Mouse (Mus musculus) liver, embryonic 14.5 days (tissue): ENCODE results near the gene Gcgr. TPM values are rescaled to one million over a fixed set of nuclear protein-coding genes. Genes with fewer than 3 reads are reported as not detected.
"Not testable (repeated sequence)": the region's sequence is repeated elsewhere in the genome, so short reads cannot be mapped to it uniquely, and the experiment has no call there.

Experiments
- ATAC-seq: fragments of 200-750 bp; cut with Nextera tagmentation; 2 replicates; pipeline ENCODE4 v1.8.0; 2017; ENCODE audit warnings: moderate number of reproducible peaks, mild to moderate bottlenecking, moderate library complexity; ENCODE audit not compliant: insufficient read depth
- DNase-seq, 3 experiments: peaks; one replicate each; pipeline ENCODE4 v3.0.0-alpha.2; 2012 to 2013; ENCODE audit warnings: low read depth in 3 of 3, low spot score in 3 of 3
- H3K27ac ChIP-seq: fragments of 300-500 bp; sonication (generic); 2 replicates; pipeline ENCODE4 v1.5.1; 2014; ENCODE audit warnings: moderate library complexity, mild to moderate bottlenecking, control low read depth, inconsistent platforms
- H3K27me3 ChIP-seq: fragments of 300-500 bp; sonication (generic); 2 replicates; pipeline ENCODE4 v1.6.1; 2014; ENCODE audit warnings: mild to moderate bottlenecking, low read length, moderate library complexity; ENCODE audit not compliant: control insufficient read depth, insufficient read depth
- H3K36me3 ChIP-seq: fragments of 300-500 bp; sonication (generic); replicated peaks from 2 replicates; pipeline ENCODE4 v1.6.1; 2014; ENCODE audit warnings: low read depth; ENCODE audit not compliant: control insufficient read depth, insufficient read depth
- H3K4me1 ChIP-seq, 2 experiments: fragments of 200-500 bp in 1 of 2; fragments of 300-500 bp in 1 of 2; sonication (generic) in 1 of 2; replicated peaks; 2 replicates each; pipeline ENCODE4 v1.6.1; 2012 to 2014; ENCODE audit warnings: antibody characterized with exemption in 1 of 2, inconsistent platforms in 1 of 2, low read length in 1 of 2; ENCODE audit not compliant: control insufficient read depth in 2 of 2, insufficient read depth in 2 of 2
- H3K4me2 ChIP-seq: fragments of 300-500 bp; sonication (generic); 2 replicates; pipeline ENCODE4 v1.6.1; 2014; ENCODE audit warnings: low read depth, mild to moderate bottlenecking, control low read depth, moderate library complexity
- H3K4me3 ChIP-seq, 2 experiments: fragments of 200-500 bp in 1 of 2; fragments of 300-500 bp in 1 of 2; sonication (generic) in 1 of 2; 2 replicates each; pipeline ENCODE4 v1.5.1; 2012 to 2014; ENCODE audit warnings: low read depth in 2 of 2, low read length in 2 of 2, mild to moderate bottlenecking in 2 of 2, control low read depth in 1 of 2, inconsistent platforms in 1 of 2, moderate library complexity in 1 of 2; ENCODE audit not compliant: insufficient read depth in 1 of 2
- H3K9ac ChIP-seq: fragments of 300-500 bp; sonication (generic); replicated peaks from 2 replicates; pipeline ENCODE4 v1.6.1; 2014; ENCODE audit warnings: mild to moderate bottlenecking, control low read depth, moderate library complexity
- H3K9me3 ChIP-seq: fragments of 300-500 bp; sonication (generic); 2 replicates; pipeline ENCODE4 v1.6.1; 2016; ENCODE audit warnings: low read length, mixed read lengths; ENCODE audit not compliant: control insufficient read depth
- CTCF ChIP-seq: IDR thresholded peaks from 2 replicates; pipeline ENCODE4 v1.5.1; 2016; ENCODE audit warnings: antibody characterized with exemption, low read depth, control low read depth
- EP300 ChIP-seq: IDR thresholded peaks from 2 replicates; pipeline ENCODE4 v1.6.1; 2016; ENCODE audit warnings: antibody characterized with exemption, low read depth
- WGBS: fragments of 180-500 bp; shearing (Covaris S2); extraction: QIAGEN DNeasy Blood & Tissue Kit; methylation state at CpG from one replicate; pipeline ENCODE4 v1.1.7; 2014; ENCODE audit not compliant: insufficient replicate concordance; 5-methylcytosine and 5-hydroxymethylcytosine counted together
- polyA plus RNA-seq, 2 experiments: library from polyadenylated mRNA; depleted of rRNA in 1 of 2; stranded (reverse) in 1 of 2; unstranded in 1 of 2; fragments of >200 nt; fragmentation: Nextera tagmentation in 1 of 2; extraction: Ambion mirVana in 1 of 2; gene quantifications; 2 replicates each; pipeline versions ENCODE4 v1.2.1 to v1.2.3; 2012 to 2014

Gcgr gene
- polyA plus RNA-seq, 2 experiments, result 11.6 to 19.8 TPM

DNA sequence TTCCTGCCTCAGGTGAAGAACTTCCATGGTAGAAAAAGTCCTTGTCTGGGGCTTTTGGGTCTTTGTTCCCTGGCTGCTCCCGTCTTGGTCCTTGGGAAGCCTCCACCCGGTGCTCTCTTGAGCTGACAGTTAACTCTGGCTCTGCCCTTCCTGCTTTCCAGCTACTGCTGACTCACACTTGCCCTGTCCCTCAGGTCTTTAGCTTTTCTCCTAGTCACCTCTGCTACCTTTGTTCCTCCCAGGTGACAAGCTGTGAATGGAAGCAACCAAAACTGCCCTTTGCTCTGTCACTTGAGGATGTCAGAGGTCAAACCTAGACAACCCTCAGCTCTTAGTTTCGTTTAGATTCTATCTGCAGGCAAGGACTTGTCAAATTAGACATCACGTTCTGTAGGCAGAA, 20.6 kb upstream of the Gcgr start:
- peak; percentile 31; the same call in 1 of the 2 replicates for ATAC-seq

DNA sequence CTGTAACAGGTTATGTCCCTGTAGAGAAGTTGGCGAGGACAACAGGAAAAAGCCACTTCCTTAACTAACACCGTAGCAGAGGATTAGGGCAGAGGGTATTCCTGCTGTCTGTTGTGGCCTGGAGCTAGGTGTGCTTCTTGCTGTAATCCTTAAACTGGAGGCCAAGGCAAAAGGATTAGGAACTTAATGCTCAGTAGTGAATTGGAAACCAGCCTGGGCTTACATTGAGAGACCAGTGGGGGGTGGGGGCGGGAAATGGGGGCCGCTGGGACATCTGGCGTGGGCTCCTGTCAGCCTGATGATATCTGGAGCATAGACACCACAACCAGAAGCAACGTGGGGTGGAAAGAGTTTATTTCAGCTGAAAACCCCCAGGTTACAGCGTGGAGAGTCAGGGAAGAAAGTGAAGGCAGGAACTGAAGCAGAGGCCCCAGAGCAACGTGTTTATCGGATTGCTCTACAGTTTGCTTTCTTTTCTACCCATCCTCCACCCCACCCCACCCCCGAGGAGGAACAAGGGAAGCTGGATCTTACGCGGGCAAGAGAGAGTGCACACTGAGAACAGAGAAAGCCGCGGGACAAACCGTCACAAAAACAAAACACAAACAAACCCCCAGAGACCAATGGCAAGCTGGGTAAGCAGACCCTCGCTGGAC, 20.0 kb upstream of the Gcgr start:
- Histone ChIP-seq H3K4me1 (peaks cover 11 to 21% of the 10 kb centered on the region in 2 experiments), H3K36me3 (no peaks in the 10 kb centered on the region), H3K4me3 (peak overlapping the region; percentile 37 to 61), H3K9me3 (no peaks in the 10 kb centered on the region), H3K9ac (peak overlapping the region; percentile 78), H3K27ac (peak overlapping the region; percentile 78), H3K4me2 (peak overlapping the region; percentile 84), H3K27me3 (no peaks in the 10 kb centered on the region)
- WGBS, result 2% methylated on average over 16 of the region's 16 CpGs
- ATAC-seq, result peak; percentile 77
- DNase-seq, result peak in 2 of 3 experiments; percentile 56 to 59
- TF ChIP-seq CTCF (no peak), EP300 (no peak; the same call in 1 of the 2 replicates)

More for the DNA sequence above, 20.6 kb upstream of the Gcgr start:
- WGBS, result 13% methylated on average over 4 of the region's 4 CpGs
- Histone ChIP-seq H3K4me2 (peak overlapping the region; percentile 84), H3K4me3 (peak overlapping the region in 1 of 2 experiments; percentile 37; a peak in 2 of 4 replicates), H3K9me3 (no peaks in the 10 kb centered on the region), H3K36me3 (no peaks in the 10 kb centered on the region), H3K9ac (peak overlapping the region; percentile 78), H3K27me3 (no peaks in the 10 kb centered on the region), H3K27ac (peak overlapping the region; percentile 78), H3K4me1 (peaks cover 11 to 21% of the 10 kb centered on the region in 2 experiments)
- TF ChIP-seq CTCF (no peak), EP300 (no peak)
- DNase-seq, result no peak

DNA sequence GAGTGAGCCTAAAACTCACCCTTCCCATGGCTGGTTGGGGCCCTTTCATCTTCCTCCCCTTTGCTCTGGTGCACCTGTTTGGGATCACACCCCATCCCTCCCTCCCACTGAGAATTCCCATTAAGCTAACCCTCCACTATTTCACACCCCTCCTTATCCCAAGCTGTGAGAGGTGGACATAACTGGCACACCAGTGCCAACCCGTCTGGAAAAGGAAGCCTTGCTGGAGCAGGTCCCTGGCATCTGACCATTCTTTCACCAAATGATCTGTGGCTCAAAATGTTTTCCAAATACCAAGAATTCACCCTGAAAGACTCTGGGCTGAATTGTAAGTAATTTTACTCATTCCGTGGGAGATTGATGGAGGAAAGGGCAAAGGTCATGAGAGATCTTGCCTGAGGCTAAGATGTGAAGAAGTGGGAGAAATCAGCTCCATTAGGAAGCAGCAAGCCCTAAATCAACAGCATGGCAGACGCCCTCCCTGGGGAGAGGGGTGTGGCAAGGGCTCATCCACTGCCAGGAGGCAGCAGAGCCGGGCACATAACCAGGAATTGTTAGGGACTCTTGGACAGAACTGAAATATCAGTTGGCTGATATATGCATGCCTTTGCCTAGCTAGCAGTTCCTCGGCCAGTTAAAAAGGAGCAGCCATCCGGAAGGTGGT, 17.6 kb upstream of the Gcgr start:
- WGBS, result 62% methylated on average over 6 of the region's 6 CpGs
- TF ChIP-seq CTCF (no peak), EP300 (no peak)

DNA sequence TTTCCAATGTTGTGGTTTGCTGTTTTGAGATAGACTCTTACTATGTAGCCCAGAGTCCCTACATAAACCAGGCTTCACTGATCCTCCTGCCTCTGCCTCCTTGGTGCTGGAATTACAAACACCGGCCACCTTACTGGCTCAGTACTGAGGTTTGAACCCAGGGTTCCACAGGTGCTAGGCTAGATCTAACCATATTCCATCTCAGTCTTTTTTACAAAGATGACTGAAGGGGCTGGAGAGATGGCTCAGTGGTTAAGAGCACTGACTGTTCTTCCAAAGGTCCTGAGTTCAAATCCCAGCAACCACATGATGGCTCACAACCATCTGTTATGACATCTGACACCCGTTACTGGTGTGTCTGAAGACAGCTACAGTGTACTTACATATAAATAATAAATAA, 16.2 kb upstream of the Gcgr start:
- not testable (repeated sequence) for H3K4me3 ChIP-seq, DNase-seq, H3K36me3 ChIP-seq, H3K4me2 ChIP-seq, H3K9ac ChIP-seq, H3K9me3 ChIP-seq, H3K27ac ChIP-seq, ATAC-seq, H3K27me3 ChIP-seq
- WGBS, result 72% methylated on average over 2 of the region's 2 CpGs
- H3K4me1 ChIP-seq, result peaks cover 16 to 25% of the 10 kb centered on the region in 2 experiments

More for the DNA sequence above, 17.6 kb upstream of the Gcgr start:
- Histone ChIP-seq H3K9ac (no peak overlapping the region), H3K27ac (no peak overlapping the region), H3K36me3 (no peaks in the 10 kb centered on the region), H3K4me3 (no peak overlapping the region), H3K9me3 (no peaks in the 10 kb centered on the region), H3K4me1 (peaks cover 11 to 20% of the 10 kb centered on the region in 2 experiments), H3K4me2 (no peak overlapping the region), H3K27me3 (no peaks in the 10 kb centered on the region)
- DNase-seq (no peak), ATAC-seq (no peak)

DNA sequence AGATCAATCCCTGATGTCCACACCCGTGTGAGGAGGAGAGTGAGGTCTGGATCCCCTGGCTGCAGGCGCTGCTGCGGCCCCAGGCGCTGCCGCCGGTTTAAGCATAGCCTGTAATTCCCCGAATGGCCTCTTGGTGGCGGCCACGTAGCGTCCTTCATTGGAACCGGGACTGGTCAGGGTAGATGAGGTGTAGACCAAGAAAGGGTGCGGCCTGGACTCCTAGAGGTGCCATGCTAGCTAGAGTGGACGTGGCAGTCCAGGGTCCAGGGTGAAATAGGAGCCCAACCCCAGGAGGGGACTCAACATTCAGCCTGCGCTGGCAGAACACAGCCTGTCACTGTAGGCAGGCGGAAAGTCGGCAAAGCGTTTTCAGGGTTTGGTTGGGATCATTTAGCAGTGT, 14.9 kb upstream of the Gcgr start:
- WGBS, result 22% methylated on average over 17 of the region's 17 CpGs
- no peaks in the 10 kb centered on the region for H3K27me3 ChIP-seq
- TF ChIP-seq EP300 (no peak), CTCF (peak; percentile 99)
- no peak overlapping the region for H3K4me2 ChIP-seq
- H3K4me3 ChIP-seq, result no peak overlapping the region
- no peaks in the 10 kb centered on the region for H3K36me3 ChIP-seq
- peak; percentile 34 for ATAC-seq
- peaks cover 8 to 24% of the 10 kb centered on the region in 2 experiments for H3K4me1 ChIP-seq
- H3K9ac ChIP-seq, result no peak overlapping the region
- DNase-seq, result peak; percentile 56 to 61 (median 59)
- no peak overlapping the region for H3K27ac ChIP-seq
- H3K9me3 ChIP-seq, result no peaks in the 10 kb centered on the region
